In genomic region chr4:26156198-26156597, GRCm38 (mm10) we compare ENCODE assay signal across 17 mouse cellular contexts.
DNase-seq lines count a peak whose midpoint lies in the region.
"Had no signal": no experiment of that assay in that cellular context is flagged by ENCODE, and none has a peak within 500 bp of the region (broad histone marks: within the 10 kb centered on the region; RNA-seq: fewer than 3 reads in every experiment).

No protein-coding gene starts in this region.

- intact Hi-C loops in left cerebral cortex, postnatal 25 days (cut with DNase I), result no loop called here
- intact Hi-C loops in left cerebral cortex, postnatal 10 days (cut with DNase I), result no loop called here

- peak; percentile 12 to 68 for DNase-seq in frontal cortex, adult 2 months (ENCODE audit: extremely low spot score in 1 of 2, low spot score in 1 of 2)
- no peak for DNase-seq in frontal cortex, postnatal 10 days (ENCODE audit: low spot score in 2 of 2)
- DNase-seq in left cerebral cortex, postnatal 25 days (ENCODE audit: low spot score in 2 of 2), result peak; percentile 4 to 61
- DNase-seq in left cerebral cortex, postnatal 10 days (ENCODE audit: extremely low spot score in 1 of 2, low spot score in 2 of 2), result no peak
- peak; percentile 63 for DNase-seq in brain, adult 2 months (ENCODE audit: low read depth, low spot score)
- peak; percentile 32 for DNase-seq in telencephalon, adult 2 months (ENCODE audit: low read depth, low spot score)
- DNase-seq: adrenal gland, adult 2 months; adrenal gland, postnatal 14 days; cerebellum, adult 11-12 months; cerebellum, adult 8-10 months; cerebellum, postnatal 10 days; cerebellum, postnatal 36 days; embryo, embryonic 11 days; gastrocnemius, postnatal 25 days; heart, adult 18-20 months; heart, postnatal 14 days; heart, postnatal 4 days had no signal

Comparison
In these comparisons a context has a peak if more than half of its experiments do, and no peak if none do; other contexts are left out.
1. DNase-seq: peak in frontal cortex, adult 2 months (2 of 2), left cerebral cortex, postnatal 25 days (2 of 2), brain, adult 2 months (single experiment) and telencephalon, adult 2 months (single experiment); none in frontal cortex, postnatal 10 days (0 of 2) and left cerebral cortex, postnatal 10 days (0 of 2).